Mouse (Mus musculus): ENCODE results near the gene Frrs1l. TPM values are rescaled to one million over a fixed set of nuclear protein-coding genes. Genes with fewer than 3 reads are reported as not detected.

Gene Frrs1l
- polyA plus RNA-seq, 1 experiment from 2014 or later = 0.91 TPM

- DNase-seq (ENCODE audit: low spot score) = no peak
These were observed 20.7 kb upstream of the Frrs1l start for GRCm38 (mm10) chr4:57010919-57011318.

GRCm38 (mm10) chr4:57010425-57010824, 20.2 kb upstream of the Frrs1l start:
- Histone ChIP-seq H3K9me3 (ENCODE audit: low read length) (no peaks in the 10 kb centered on the region), H3K4me2 (replicated peaks; ENCODE audit: low read depth, low read length) (no peak overlapping the region), H3K27me3 (replicated peaks; ENCODE audit: insufficient read depth, low read length) (no peaks in the 10 kb centered on the region), H3K9ac (replicated peaks; ENCODE audit: low read depth) (no peak overlapping the region), H3K4me3 (ENCODE audit: low read depth, low read length) (no peak overlapping the region), H3K36me3 (ENCODE audit: insufficient read depth, low read length) (no peaks in the 10 kb centered on the region), H3K27ac (ENCODE audit: low read length) (no peak overlapping the region), H3K4me1 (ENCODE audit: insufficient read depth, low read depth, low read length) (no peaks in the 10 kb centered on the region)
- WGBS = 31% methylated on average over 5 of the region's 5 CpGs
- TF ChIP-seq CTCF (IDR thresholded peaks at IDR 0.05) = no peak
- no peak for TF ChIP-seq EP300 (IDR thresholded peaks at IDR 0.05)
- ATAC-seq = no peak
- DNase-seq (ENCODE audit: low spot score) = no peak

More at GRCm38 (mm10) chr4:57010919-57011318, 20.7 kb upstream of the Frrs1l start:
- no peak for ATAC-seq
- no peaks in the 10 kb centered on the region for H3K27me3 ChIP-seq (replicated peaks; ENCODE audit: insufficient read depth, low read length)
- 14% methylated on average over 6 of the region's 6 CpGs for WGBS
- no peaks in the 10 kb centered on the region for H3K9me3 ChIP-seq (ENCODE audit: low read length)
- TF ChIP-seq EP300 (IDR thresholded peaks at IDR 0.05) (no peak), CTCF (IDR thresholded peaks at IDR 0.05) (no peak)
- H3K4me3 ChIP-seq (ENCODE audit: low read depth, low read length) = no peak overlapping the region
- H3K36me3 ChIP-seq (ENCODE audit: insufficient read depth, low read length) = no peaks in the 10 kb centered on the region
- no peaks in the 10 kb centered on the region for H3K4me1 ChIP-seq (ENCODE audit: insufficient read depth, low read depth, low read length)
- H3K9ac ChIP-seq (replicated peaks; ENCODE audit: low read depth) = no peak overlapping the region
- H3K4me2 ChIP-seq (replicated peaks; ENCODE audit: low read depth, low read length) = no peak overlapping the region
- H3K27ac ChIP-seq (ENCODE audit: low read length) = no peak overlapping the region

DNA sequence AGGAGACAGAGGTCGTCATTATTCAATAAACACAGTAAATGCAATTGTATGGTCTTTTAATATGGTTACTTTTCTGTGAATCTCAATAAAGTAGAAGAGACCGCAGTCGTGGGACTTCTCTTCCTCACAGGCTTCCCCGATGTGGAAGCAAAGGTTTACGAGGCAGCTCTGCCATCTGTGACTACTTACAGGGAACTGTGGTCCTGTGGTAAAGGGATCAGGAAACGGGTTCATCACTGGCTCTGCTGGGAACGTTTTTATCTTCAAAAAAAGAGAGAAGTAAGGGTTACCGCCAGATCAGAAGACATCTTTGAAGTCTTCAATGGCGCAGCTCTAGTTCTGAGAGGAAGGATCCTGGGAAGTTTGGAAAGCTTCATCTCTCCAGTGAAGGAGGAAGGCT, 17.5 kb upstream of the Frrs1l start:
- 81% methylated on average over 9 of the region's 9 CpGs for WGBS
- Histone ChIP-seq H3K4me1 (ENCODE audit: insufficient read depth, low read depth, low read length) (no peaks in the 10 kb centered on the region), H3K36me3 (ENCODE audit: insufficient read depth, low read length) (no peaks in the 10 kb centered on the region), H3K4me2 (replicated peaks; ENCODE audit: low read depth, low read length) (no peak overlapping the region), H3K9ac (replicated peaks; ENCODE audit: low read depth) (no peak overlapping the region), H3K9me3 (ENCODE audit: low read length) (no peaks in the 10 kb centered on the region), H3K27me3 (replicated peaks; ENCODE audit: insufficient read depth, low read length) (no peaks in the 10 kb centered on the region), H3K4me3 (ENCODE audit: low read depth, low read length) (no peak overlapping the region), H3K27ac (ENCODE audit: low read length) (no peak overlapping the region)
- DNase-seq (ENCODE audit: low spot score) (no peak), ATAC-seq (no peak)
- TF ChIP-seq CTCF (IDR thresholded peaks at IDR 0.05) (no peak), EP300 (IDR thresholded peaks at IDR 0.05) (no peak)

GRCm38 (mm10) chr4:57005011-57005410, 14.8 kb upstream of the Frrs1l start:
- H3K4me1 ChIP-seq (ENCODE audit: insufficient read depth, low read depth, low read length) = no peaks in the 10 kb centered on the region
- WGBS = 62% methylated on average over 8 of the region's 8 CpGs
- no peaks in the 10 kb centered on the region for H3K27me3 ChIP-seq (replicated peaks; ENCODE audit: insufficient read depth, low read length)
- no peaks in the 10 kb centered on the region for H3K9me3 ChIP-seq (ENCODE audit: low read length)
- H3K27ac ChIP-seq (ENCODE audit: low read length) = no peak overlapping the region
- no peaks in the 10 kb centered on the region for H3K36me3 ChIP-seq (ENCODE audit: insufficient read depth, low read length)
- H3K4me3 ChIP-seq (ENCODE audit: low read depth, low read length) = no peak overlapping the region
- DNase-seq (ENCODE audit: low spot score) = no peak
- ATAC-seq = peak; percentile 21; the same call in 1 of the 2 replicates
- no peak overlapping the region for H3K4me2 ChIP-seq (replicated peaks; ENCODE audit: low read depth, low read length)
- TF ChIP-seq CTCF (IDR thresholded peaks at IDR 0.05) = no peak
- TF ChIP-seq EP300 (IDR thresholded peaks at IDR 0.05) = no peak
- no peak overlapping the region for H3K9ac ChIP-seq (replicated peaks; ENCODE audit: low read depth)

- Histone ChIP-seq H3K9me3 (ENCODE audit: low read length) (no peaks in the 10 kb centered on the region), H3K27ac (ENCODE audit: low read length) (no peak overlapping the region), H3K4me1 (ENCODE audit: insufficient read depth, low read depth, low read length) (no peaks in the 10 kb centered on the region), H3K36me3 (ENCODE audit: insufficient read depth, low read length) (no peaks in the 10 kb centered on the region), H3K4me3 (ENCODE audit: low read depth, low read length) (no peak overlapping the region), H3K9ac (replicated peaks; ENCODE audit: low read depth) (no peak overlapping the region), H3K4me2 (replicated peaks; ENCODE audit: low read depth, low read length) (no peak overlapping the region), H3K27me3 (replicated peaks; ENCODE audit: insufficient read depth, low read length) (no peaks in the 10 kb centered on the region)
- 61% methylated on average over 8 of the region's 8 CpGs for WGBS
- TF ChIP-seq CTCF (IDR thresholded peaks at IDR 0.05) (no peak), EP300 (IDR thresholded peaks at IDR 0.05) (no peak)
- ATAC-seq (peak; percentile 54), DNase-seq (ENCODE audit: low spot score) (peak; percentile 12)
These were observed 13.7 kb upstream of the Frrs1l start for GRCm38 (mm10) chr4:57003886-57004285.

DNA sequence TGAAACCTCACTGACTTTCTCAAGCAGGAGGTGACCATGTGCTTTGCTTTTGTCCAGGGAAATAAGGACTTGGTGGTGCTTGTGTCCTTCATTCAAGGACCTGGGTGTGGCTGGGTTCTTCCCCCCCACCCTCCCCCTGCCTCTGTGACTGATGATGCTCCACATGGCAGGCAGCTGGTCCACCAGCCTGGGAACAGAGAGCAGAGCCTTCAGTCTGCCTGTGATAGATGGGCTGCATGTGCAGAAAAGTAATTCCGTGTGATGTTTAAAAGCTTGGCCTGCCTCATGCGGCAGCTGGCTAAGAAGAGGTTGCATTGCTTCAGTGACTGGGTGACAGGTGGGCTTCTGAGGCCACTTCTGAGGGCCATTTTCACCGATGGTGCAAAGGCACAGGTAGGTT, 12.6 kb upstream of the Frrs1l start:
- H3K9ac ChIP-seq (replicated peaks; ENCODE audit: low read depth) = no peak overlapping the region
- no peak overlapping the region for H3K4me2 ChIP-seq (replicated peaks; ENCODE audit: low read depth, low read length)
- TF ChIP-seq EP300 (IDR thresholded peaks at IDR 0.05) = no peak
- no peak for TF ChIP-seq CTCF (IDR thresholded peaks at IDR 0.05)
- H3K27me3 ChIP-seq (replicated peaks; ENCODE audit: insufficient read depth, low read length) = no peaks in the 10 kb centered on the region
- WGBS = 42% methylated on average over 3 of the region's 3 CpGs
- ATAC-seq (no peak), DNase-seq (ENCODE audit: low spot score) (no peak)
- no peaks in the 10 kb centered on the region for H3K4me1 ChIP-seq (ENCODE audit: insufficient read depth, low read depth, low read length)
- no peak overlapping the region for H3K4me3 ChIP-seq (ENCODE audit: low read depth, low read length)
- H3K36me3 ChIP-seq (ENCODE audit: insufficient read depth, low read length) = no peaks in the 10 kb centered on the region
- no peaks in the 10 kb centered on the region for H3K9me3 ChIP-seq (ENCODE audit: low read length)
- no peak overlapping the region for H3K27ac ChIP-seq (ENCODE audit: low read length)

DNA sequence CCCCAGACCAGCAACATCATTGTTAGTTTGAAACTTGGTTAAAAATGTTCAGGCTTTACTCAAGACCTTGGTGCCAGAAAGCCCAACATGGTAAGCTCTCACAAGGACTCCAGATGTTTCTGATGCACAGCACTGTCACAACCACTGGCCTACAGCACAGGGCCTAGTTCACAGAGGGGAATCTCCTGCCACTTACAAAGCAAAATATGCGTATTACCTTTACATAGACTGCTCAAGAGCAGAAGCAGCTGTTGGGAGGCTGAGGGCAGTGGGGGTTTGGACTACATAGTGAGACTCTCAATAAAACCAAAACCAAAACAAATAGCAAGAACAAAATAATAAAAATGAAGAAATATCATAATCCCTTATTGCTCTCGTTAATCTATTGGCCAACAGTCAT, 11.2 kb upstream of the Frrs1l start:
- WGBS = 73% methylated on average over 2 of the region's 2 CpGs
- Histone ChIP-seq H3K4me1 (ENCODE audit: insufficient read depth, low read depth, low read length) (no peaks in the 10 kb centered on the region), H3K36me3 (ENCODE audit: insufficient read depth, low read length) (no peaks in the 10 kb centered on the region), H3K9me3 (ENCODE audit: low read length) (no peaks in the 10 kb centered on the region), H3K27me3 (replicated peaks; ENCODE audit: insufficient read depth, low read length) (no peaks in the 10 kb centered on the region), H3K4me2 (replicated peaks; ENCODE audit: low read depth, low read length) (no peak overlapping the region), H3K4me3 (ENCODE audit: low read depth, low read length) (no peak overlapping the region), H3K9ac (replicated peaks; ENCODE audit: low read depth) (no peak overlapping the region), H3K27ac (ENCODE audit: low read length) (no peak overlapping the region)
- no peak for TF ChIP-seq EP300 (IDR thresholded peaks at IDR 0.05)
- no peak for TF ChIP-seq CTCF (IDR thresholded peaks at IDR 0.05)
- peak; percentile 63; the same call in 1 of the 2 replicates for ATAC-seq
- DNase-seq (ENCODE audit: low spot score) = peak; percentile 49
